ENCODE assay signal across 27 mouse cellular contexts in genomic region chr9:45457200-45457599, GRCm38 (mm10). TPM values are rescaled to one million over a fixed set of nuclear protein-coding genes. Genes with fewer than 3 reads are reported as not detected.
DNase-seq lines count a peak whose midpoint lies in the region; ATAC-seq and TF ChIP-seq lines count a peak whose summit lies in the region.
"Had no signal": no experiment of that assay in that cellular context is flagged by ENCODE, and none has a peak within 500 bp of the region (broad histone marks: within the 10 kb centered on the region; RNA-seq: fewer than 3 reads in every experiment).

No protein-coding gene starts in this region.

- H3K27ac ChIP-seq in layer of hippocampus, adult 2 months, result peak overlapping the region; percentile 68; the same call in 1 of the 2 replicates
- H3K27ac ChIP-seq in CH12.LX (ENCODE audit: insufficient read depth, low read depth), result no peak overlapping the region
- peak overlapping the region; percentile 39; the same call in 1 of the 2 replicates for H3K27ac ChIP-seq in limb, embryonic 13.5 days
- H3K27ac ChIP-seq: embryonic facial prominence, embryonic 12.5 days; forebrain, embryonic 13.5 days; gastrocnemius, adult 2 months; hindbrain, embryonic 12.5 days; hindbrain, embryonic 15.5 days had no signal

- no peaks in the 10 kb centered on the region for H3K36me3 ChIP-seq in CH12.LX (replicated peaks in 1 of 2; ENCODE audit: control insufficient read depth in 1 of 2, insufficient read depth in 1 of 2, low read length in 1 of 2)
- no peaks in the 10 kb centered on the region for H3K36me3 ChIP-seq in limb, embryonic 13.5 days
- H3K36me3 ChIP-seq: embryonic facial prominence, embryonic 12.5 days; G1E; hindbrain, embryonic 12.5 days; hindbrain, embryonic 15.5 days had no signal

- dilution Hi-C loops in CH12.LX (cut with MboI; ENCODE audit: extremely low pct_ligation_motif_present, extremely low pct_unique_long_range_greater_than_20kb, low sequenced_read_pairs), result no loop called here

- peaks cover 10 to 43% of the 10 kb centered on the region in 2 experiments for H3K4me1 ChIP-seq in CH12.LX (ENCODE audit: control insufficient read depth in 1 of 2, insufficient read depth in 2 of 2)
- H3K4me1 ChIP-seq in limb, embryonic 13.5 days, result peaks cover 9% of the 10 kb centered on the region

- TF ChIP-seq RAD21 in CH12.LX (IDR thresholded peaks at IDR 0.05; ENCODE audit: low read depth, low read length), result no peak; the same call in 1 of the 2 replicates

- no peak overlapping the region for H3K4me3 ChIP-seq in layer of hippocampus, adult 2 months
- no peak overlapping the region for H3K4me3 ChIP-seq in CH12.LX (replicated peaks in 1 of 3; ENCODE audit: low read depth in 2 of 3, low read length in 2 of 3, poor library complexity in 1 of 3)
- H3K4me3 ChIP-seq in limb, embryonic 13.5 days, result no peak overlapping the region
- H3K4me3 ChIP-seq: embryonic facial prominence, embryonic 12.5 days; erythroblast, embryonic 14.5 days; forebrain, embryonic 13.5 days; gastrocnemius, adult 2 months; hindbrain, embryonic 12.5 days; hindbrain, embryonic 15.5 days had no signal

- TF ChIP-seq EP300 in CH12.LX (IDR thresholded peaks at IDR 0.05; ENCODE audit: low read length), result peak; percentile 57; the same call in 1 of the 2 replicates

- no peak for ATAC-seq in limb, embryonic 13.5 days (ENCODE audit: low FRiP score, low read depth)
- ATAC-seq: forebrain, embryonic 13.5 days; forebrain, embryonic 16.5 days; Patski had no signal

- in situ Hi-C loops in CH12.LX (cut with MboI; ENCODE audit: low pct_ligation_motif_present, low pct_unique_long_range_greater_than_20kb, low sequenced_read_pairs), result no loop called here

- H3K79me2 ChIP-seq in CH12.LX (replicated peaks; ENCODE audit: control insufficient read depth, extremely low read depth, insufficient read depth, poor library complexity, severe bottlenecking), result no peaks in the 10 kb centered on the region

- H3K9me3 ChIP-seq in CH12.LX (replicated peaks; ENCODE audit: low read length), result no peaks in the 10 kb centered on the region
- H3K9me3 ChIP-seq in limb, embryonic 13.5 days, result no peaks in the 10 kb centered on the region
- H3K9me3 ChIP-seq: embryonic facial prominence, embryonic 12.5 days; forebrain, embryonic 13.5 days; G1E; hindbrain, embryonic 12.5 days; hindbrain, embryonic 15.5 days had no signal

- TF ChIP-seq POLR2A in CH12.LX (IDR thresholded peaks at IDR 0.05; ENCODE audit: low read depth, low read length), result no peak

- no peak for TF ChIP-seq CTCF in layer of hippocampus, adult 2 months (conservative IDR thresholded peaks at IDR 0.05)
- TF ChIP-seq CTCF in CH12.LX (conservative IDR thresholded peaks at IDR 0.05 in 1 of 2, IDR thresholded peaks at IDR 0.05 in 1 of 2; ENCODE audit: low read depth in 2 of 2, low read length in 2 of 2), result no peak

- H3K4me2 ChIP-seq in CH12.LX (ENCODE audit: insufficient read depth, low read depth, poor library complexity, severe bottlenecking), result peak overlapping the region; percentile 25
- H3K4me2 ChIP-seq in limb, embryonic 13.5 days (replicated peaks), result no peak overlapping the region
- H3K4me2 ChIP-seq: embryonic facial prominence, embryonic 12.5 days; forebrain, embryonic 13.5 days; heart, embryonic 11.5 days; hindbrain, embryonic 12.5 days; hindbrain, embryonic 15.5 days had no signal

- H3K9ac ChIP-seq in CH12.LX (ENCODE audit: insufficient read depth, low read depth), result no peak overlapping the region
- H3K9ac ChIP-seq in limb, embryonic 13.5 days, result no peak overlapping the region
- H3K9ac ChIP-seq: embryonic facial prominence, embryonic 12.5 days; forebrain, embryonic 13.5 days; hindbrain, embryonic 12.5 days; hindbrain, embryonic 15.5 days had no signal

- peak; percentile 9 for DNase-seq in embryo, embryonic 10 days (ENCODE audit: low spot score)
- no peak for DNase-seq in embryo, embryonic 10.5 days (ENCODE audit: low spot score)
- no peak for DNase-seq in layer of hippocampus, adult 2 months (ENCODE audit: low spot score in 2 of 2)
- no peak for DNase-seq in layer of hippocampus, postnatal 14 days (ENCODE audit: low spot score in 2 of 2)
- peak; percentile 52 for DNase-seq in CH12.LX (ENCODE audit: extremely low read depth)
- no peak for DNase-seq in frontal cortex, postnatal 36 days (ENCODE audit: low spot score in 2 of 2)
- DNase-seq: adrenal gland, postnatal 10 days; adrenal gland, postnatal 36 days; cerebellum, adult 18-20 months; cerebellum, adult 9-10 months; cerebellum, postnatal 14 days; gastrocnemius, adult 2 months; gastrocnemius, postnatal 14 days; heart, adult 11 months had no signal

- 23% methylated on average over 7 of the region's 7 CpGs for WGBS in limb, embryonic 13.5 days

- H3K27me3 ChIP-seq in CH12.LX (replicated peaks), result no peaks in the 10 kb centered on the region
- H3K27me3 ChIP-seq in limb, embryonic 13.5 days, result 0 out of 2 replicates have a peak, but pooled peaks cover 2% of the 10 kb centered on the region
- H3K27me3 ChIP-seq: embryonic facial prominence, embryonic 12.5 days; forebrain, embryonic 13.5 days; hindbrain, embryonic 12.5 days; hindbrain, embryonic 15.5 days had no signal

TF ChIP-seq in CH12.LX, 34 proteins besides CTCF, POLR2A, EP300 and RAD21:
- TF ChIP-seq NRF1 (IDR thresholded peaks at IDR 0.05; ENCODE audit: low read depth, low read length) (no peak), POLR2AphosphoS2 (IDR thresholded peaks at IDR 0.05; ENCODE audit: low read depth, low read length) (no peak), MAX (IDR thresholded peaks at IDR 0.05; ENCODE audit: low read length) (no peak), NELFE (IDR thresholded peaks at IDR 0.05; ENCODE audit: low read depth, low read length) (no peak), ZC3H11A (IDR thresholded peaks at IDR 0.05; ENCODE audit: low read depth, low read length) (no peak), UBTF (IDR thresholded peaks at IDR 0.05; ENCODE audit: low read depth, low read length) (no peak), MYC (IDR thresholded peaks at IDR 0.05; ENCODE audit: low read depth, low read length) (no peak), TCF12 (IDR thresholded peaks at IDR 0.05; ENCODE audit: low read depth, low read length) (peak; percentile 40; the same call in 1 of the 2 replicates), BHLHE40 (IDR thresholded peaks at IDR 0.05; ENCODE audit: low read depth, low read length) (no peak), MAFK (IDR thresholded peaks at IDR 0.05; ENCODE audit: insufficient replicate concordance, low read length) (no peak), GABPA (IDR thresholded peaks at IDR 0.05; ENCODE audit: insufficient replicate concordance, low read depth, low read length) (no peak), HCFC1 (IDR thresholded peaks at IDR 0.05; ENCODE audit: low read depth, low read length) (no peak), ZNF384 (IDR thresholded peaks at IDR 0.05; ENCODE audit: low read depth, low read length) (no peak), PAX5 (IDR thresholded peaks at IDR 0.05; ENCODE audit: low read length) (no peak), RCOR1 (conservative IDR thresholded peaks at IDR 0.05; ENCODE audit: low read depth, low read length) (no peak), MAZ (IDR thresholded peaks at IDR 0.05; ENCODE audit: low read depth, low read length) (no peak), MXI1 (IDR thresholded peaks at IDR 0.05; ENCODE audit: low read depth, low read length) (no peak), CHD2 (IDR thresholded peaks at IDR 0.05; ENCODE audit: low read length) (peak; percentile 37; the same call in 1 of the 2 replicates), E2F4 (IDR thresholded peaks at IDR 0.05; ENCODE audit: insufficient replicate concordance, low read depth, low read length) (0 out of 2 replicates have a peak, but pooled peaks have one; percentile 64), JUND (conservative IDR thresholded peaks at IDR 0.05; ENCODE audit: low read depth, low read length) (no peak), ZMIZ1 (IDR thresholded peaks at IDR 0.05; ENCODE audit: low read depth, low read length) (no peak), ETS1 (conservative IDR thresholded peaks at IDR 0.05; ENCODE audit: low read depth, low read length) (peak; percentile 49; the same call in 1 of the 2 replicates), MEF2A (IDR thresholded peaks at IDR 0.05; ENCODE audit: borderline replicate concordance, low read depth, low read length) (no peak), ELF1 (IDR thresholded peaks at IDR 0.05; ENCODE audit: low read depth, low read length) (no peak), USF1 (IDR thresholded peaks at IDR 0.05; ENCODE audit: low read depth, low read length) (no peak), TBP (conservative IDR thresholded peaks at IDR 0.05; ENCODE audit: low read depth, low read length) (no peak), SIN3A (IDR thresholded peaks at IDR 0.05; ENCODE audit: low read length) (no peak), ZKSCAN1 (IDR thresholded peaks at IDR 0.05; ENCODE audit: borderline replicate concordance, low read depth, low read length) (no peak)

RNA-seq across cellular contexts. Expression of gene Dscaml1, which starts 30.8 kb away (rescaled TPM):
- total RNA-seq in layer of hippocampus, adult 2 months (2021), result 100 to 1,000 TPM in 1 of 2 experiments, 10 to 100 TPM in 1; 95.8 to 102 TPM
- 10 to 100 TPM; 73.7 to 75.4 TPM for total RNA-seq in layer of hippocampus, postnatal 14 days (2021)
- total RNA-seq in CH12.LX (2012; rRNA removed) (not detected in 2 replicates), CH12.LX (2014; rRNA removed) (not detected in 2 replicates)
- polyA plus RNA-seq in CH12.LX (2012; ENCODE audit: insufficient read length, low read depth), result not detected in 2 replicates
- polyA plus RNA-seq in limb, embryonic 13.5 days (2015; fragmentation: Nextera tagmentation; extraction: Ambion mirVana), result 0.79 and 0.83 TPM in 2 replicates
- total RNA-seq: gastrocnemius, adult 2 months; heart, adult 8-10 months; heart, postnatal 25 days; hematopoietic stem cell, adult 5-6 weeks had no signal
- polyA plus RNA-seq: erythroblast, embryonic 14.5 days; G1E had no signal

RNA-seq across cellular contexts. Expression of gene Fxyd2, which starts 57.7 kb away (rescaled TPM):
- total RNA-seq in layer of hippocampus, adult 2 months (2021), result 10 to 100 TPM; 10.2 to 10.9 TPM
- total RNA-seq in layer of hippocampus, postnatal 14 days (2021), result 1 to 10 TPM; 7.8 to 8.3 TPM
- total RNA-seq in CH12.LX (2012; rRNA removed) (not detected in 2 replicates), CH12.LX (2014; rRNA removed) (not detected in 2 replicates)
- not detected in 2 replicates for polyA plus RNA-seq in CH12.LX (2012; ENCODE audit: insufficient read length, low read depth)
- polyA plus RNA-seq in limb, embryonic 13.5 days (2015; fragmentation: Nextera tagmentation; extraction: Ambion mirVana), result 3.8 and 5.9 TPM in 2 replicates
- total RNA-seq: hematopoietic stem cell, adult 5-6 weeks had no signal
- polyA plus RNA-seq: erythroblast, embryonic 14.5 days; G1E had no signal

Comparison
In these comparisons a context has a peak if more than half of its experiments do, and no peak if none do; other contexts are left out.
1. DNase-seq: peak in embryo, embryonic 10 days (single experiment) and CH12.LX (single experiment); none in embryo, embryonic 10.5 days (single experiment), layer of hippocampus, adult 2 months (0 of 2), layer of hippocampus, postnatal 14 days (0 of 2) and frontal cortex, postnatal 36 days (0 of 2).
2. RNA of gene Dscaml1, which starts 30.8 kb away (total RNA-seq): 95.8 to 102 TPM in layer of hippocampus, adult 2 months and 73.7 to 75.4 TPM in layer of hippocampus, postnatal 14 days; not detected in CH12.LX; every median in the first group is over 10 times any median in the second.
3. RNA of gene Fxyd2, which starts 57.7 kb away (total RNA-seq): 10.2 to 10.9 TPM in layer of hippocampus, adult 2 months and 7.8 to 8.3 TPM in layer of hippocampus, postnatal 14 days; not detected in CH12.LX; every median in the first group is over 4 times any median in the second.